Mouse (Mus musculus): ENCODE data around the gene Vps8. TPM values are rescaled to one million over a fixed set of nuclear protein-coding genes. Genes with fewer than 3 reads are reported as not detected.
A peak's percentile ranks its signal among the peaks of the same experiment; 100 is the strongest.

Vps8 gene
- total RNA-seq (2021), result 10 to 100 TPM; 56.7 to 56.8 TPM
- long read RNA-seq, experiment 1, full-length matches to known transcripts, result 52 of 79 reads
- long read RNA-seq, experiment 1, partial matches to known transcripts, result 6 of 79 reads
- long read RNA-seq, experiment 1, other reads (novel, unspliced or antisense), result 21 of 79 reads
- long read RNA-seq, experiment 2, full-length matches to known transcripts, result 45 of 76 reads
- long read RNA-seq, experiment 2, partial matches to known transcripts, result 7 of 76 reads
- long read RNA-seq, experiment 2, other reads (novel, unspliced or antisense), result 24 of 76 reads

- peak; percentile 23 for TF ChIP-seq CTCF (IDR thresholded peaks at IDR 0.05)
- Histone ChIP-seq H3K27ac (peak within 1 kb of the TSS; percentile 96), H3K4me3 (peak within 1 kb of the TSS; percentile 99)
- peak; percentile 91 to 92 for DNase-seq (ENCODE audit: extremely low spot score in 1 of 2, low spot score in 2 of 2)
- intact Hi-C loops (cut with DNase I), result no loop called here
Measured at GRCm38 (mm10) chr16:21422645-21423545, at the start of gene Vps8. TSS of gene Vps8 (plus strand) at chr16:21423118.

GRCm38 (mm10) chr16:21373316-21373960 lies 49.5 kb upstream of the Vps8 start:
- intact Hi-C loops (cut with DNase I), result no loop called here
- no peak for TF ChIP-seq CTCF (IDR thresholded peaks at IDR 0.05)
- peak in 1 of 2 experiments; percentile 40 for DNase-seq (ENCODE audit: extremely low spot score in 1 of 2, low spot score in 2 of 2)
- H3K4me3 ChIP-seq, result no peak overlapping the region
- peak overlapping the region; percentile 90 for H3K27ac ChIP-seq

DNA sequence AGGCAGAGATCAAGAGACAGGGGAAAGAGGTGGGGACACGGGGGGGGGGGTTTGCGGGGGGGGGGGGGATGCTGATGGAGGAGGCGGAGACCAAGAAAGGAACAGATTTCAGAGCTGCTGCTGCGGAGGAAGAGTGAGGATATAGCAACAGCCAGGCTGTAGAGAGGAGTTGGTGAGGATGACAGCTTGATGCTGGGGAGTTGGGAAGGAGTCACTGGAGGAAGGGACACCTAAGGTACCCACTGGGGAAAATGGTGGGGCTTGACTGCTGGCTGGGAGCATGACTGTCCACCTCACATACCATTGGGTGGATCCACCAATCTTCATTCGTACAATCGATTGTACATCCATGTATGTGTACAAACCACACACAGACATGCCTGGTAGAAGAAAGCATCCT lies 48.9 kb upstream of the Vps8 start:
- peak overlapping the region; percentile 90 for H3K27ac ChIP-seq
- no peak for DNase-seq (ENCODE audit: extremely low spot score in 1 of 2, low spot score in 2 of 2)
- no peak overlapping the region for H3K4me3 ChIP-seq
- intact Hi-C loops (cut with DNase I), result loop anchor here (1.0 to 2.0 kb wide), 2 partner anchors 21 to 41 kb away; no protein-coding TSS in a partner anchor
- TF ChIP-seq CTCF (IDR thresholded peaks at IDR 0.05), result no peak

GRCm38 (mm10) chr16:21375147-21375546 lies 47.8 kb upstream of the Vps8 start:
- no peak for TF ChIP-seq CTCF (IDR thresholded peaks at IDR 0.05)
- peak overlapping the region; percentile 85 for H3K27ac ChIP-seq
- DNase-seq (ENCODE audit: extremely low spot score in 1 of 2, low spot score in 2 of 2), result no peak
- no peak overlapping the region for H3K4me3 ChIP-seq
- intact Hi-C loops (cut with DNase I), result loop anchor here (2.0 kb wide), 1 partner anchor 22 kb away; no protein-coding TSS in a partner anchor

DNA sequence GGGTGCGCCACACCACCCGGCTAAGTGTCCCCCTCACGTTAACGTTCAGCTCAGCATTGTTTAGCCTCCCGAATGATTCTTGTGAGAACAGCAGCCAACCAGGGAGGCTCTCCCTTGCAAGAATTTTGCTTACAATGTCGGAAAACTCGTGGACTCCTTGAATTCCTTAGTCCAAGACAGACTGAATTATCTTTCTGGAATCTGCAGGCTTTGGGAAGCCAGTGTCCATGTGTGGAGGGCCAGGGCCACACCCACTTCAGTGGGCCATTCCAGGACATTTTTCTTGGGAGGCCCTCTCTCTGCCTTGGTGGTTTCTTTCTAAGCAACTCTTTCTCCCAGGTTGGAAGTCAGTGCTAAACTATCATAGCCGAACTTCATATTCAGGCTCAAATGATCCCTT lies 46.6 kb upstream of the Vps8 start:
- TF ChIP-seq CTCF (IDR thresholded peaks at IDR 0.05), result no peak
- DNase-seq (ENCODE audit: extremely low spot score in 1 of 2, low spot score in 2 of 2), result no peak
- H3K27ac ChIP-seq, result no peak overlapping the region
- intact Hi-C loops (cut with DNase I), result no loop called here
- H3K4me3 ChIP-seq, result no peak overlapping the region

DNA sequence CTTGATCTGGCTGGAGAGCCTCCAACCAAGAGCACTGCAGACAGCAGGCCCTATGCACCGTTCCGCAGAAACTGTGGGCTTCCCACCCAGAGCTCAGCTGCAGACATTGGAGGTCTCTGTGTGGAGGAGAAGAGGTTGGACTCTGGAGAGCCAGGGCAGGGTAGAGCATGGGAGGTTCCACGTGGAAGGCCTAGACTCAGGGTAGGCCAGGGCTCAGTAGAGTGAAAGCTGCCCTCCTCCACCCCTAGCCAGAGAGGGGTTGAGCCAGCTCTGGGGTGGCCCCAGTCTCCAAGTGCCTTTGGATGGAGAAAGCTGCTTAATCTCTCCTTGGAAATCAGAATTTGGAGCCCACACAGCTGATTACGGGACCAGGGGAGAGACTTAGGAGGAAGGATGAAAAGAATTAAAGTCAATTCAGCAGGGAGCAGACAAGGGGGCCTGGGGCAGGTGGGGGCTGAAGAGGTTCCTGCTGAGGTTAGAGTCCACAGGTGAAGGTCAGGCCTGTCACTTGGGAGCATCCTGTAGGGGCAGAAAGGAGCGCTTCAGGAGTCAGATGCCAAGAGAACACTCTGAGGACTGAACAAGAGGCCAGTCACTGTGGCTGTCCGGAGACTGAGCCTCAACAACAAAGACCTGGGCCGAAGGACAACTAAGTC lies 45.8 kb upstream of the Vps8 start:
- intact Hi-C loops (cut with DNase I), result no loop called here
- no peak for DNase-seq (ENCODE audit: extremely low spot score in 1 of 2, low spot score in 2 of 2)
- no peak for TF ChIP-seq CTCF (IDR thresholded peaks at IDR 0.05)
- Histone ChIP-seq H3K4me3 (no peak overlapping the region), H3K27ac (no peak overlapping the region)

- DNase-seq (ENCODE audit: extremely low spot score in 1 of 2, low spot score in 2 of 2), result no peak
- no peak for TF ChIP-seq CTCF (IDR thresholded peaks at IDR 0.05)
- H3K4me3 ChIP-seq, result no peak overlapping the region
- intact Hi-C loops (cut with DNase I), result no loop called here
- no peak overlapping the region for H3K27ac ChIP-seq
Measured at GRCm38 (mm10) chr16:21377605-21377968, 45.3 kb upstream of the Vps8 start.

DNA sequence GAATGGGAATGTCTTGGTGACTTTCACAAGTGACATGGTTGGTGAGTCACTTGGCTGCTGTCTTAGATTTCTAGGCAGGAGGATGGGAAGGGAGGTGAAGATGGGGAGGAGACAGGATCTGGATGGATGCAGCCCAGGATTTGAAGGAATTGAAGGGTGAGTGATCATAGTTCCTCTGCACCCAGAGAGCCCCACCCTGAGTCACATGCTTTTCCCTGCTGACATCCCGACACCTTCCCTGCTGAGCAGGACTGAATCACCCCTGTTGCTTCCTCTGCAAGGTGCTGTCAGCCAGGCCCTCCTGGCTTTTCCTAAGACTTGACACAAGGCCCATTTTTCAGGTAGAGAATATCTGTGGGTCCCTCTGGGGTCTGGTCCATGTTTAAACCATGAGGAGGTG lies 41.4 kb upstream of the Vps8 start:
- H3K4me3 ChIP-seq, result no peak overlapping the region
- intact Hi-C loops (cut with DNase I), result no loop called here
- no peak for DNase-seq (ENCODE audit: extremely low spot score in 1 of 2, low spot score in 2 of 2)
- no peak overlapping the region for H3K27ac ChIP-seq
- TF ChIP-seq CTCF (IDR thresholded peaks at IDR 0.05), result no peak

DNA sequence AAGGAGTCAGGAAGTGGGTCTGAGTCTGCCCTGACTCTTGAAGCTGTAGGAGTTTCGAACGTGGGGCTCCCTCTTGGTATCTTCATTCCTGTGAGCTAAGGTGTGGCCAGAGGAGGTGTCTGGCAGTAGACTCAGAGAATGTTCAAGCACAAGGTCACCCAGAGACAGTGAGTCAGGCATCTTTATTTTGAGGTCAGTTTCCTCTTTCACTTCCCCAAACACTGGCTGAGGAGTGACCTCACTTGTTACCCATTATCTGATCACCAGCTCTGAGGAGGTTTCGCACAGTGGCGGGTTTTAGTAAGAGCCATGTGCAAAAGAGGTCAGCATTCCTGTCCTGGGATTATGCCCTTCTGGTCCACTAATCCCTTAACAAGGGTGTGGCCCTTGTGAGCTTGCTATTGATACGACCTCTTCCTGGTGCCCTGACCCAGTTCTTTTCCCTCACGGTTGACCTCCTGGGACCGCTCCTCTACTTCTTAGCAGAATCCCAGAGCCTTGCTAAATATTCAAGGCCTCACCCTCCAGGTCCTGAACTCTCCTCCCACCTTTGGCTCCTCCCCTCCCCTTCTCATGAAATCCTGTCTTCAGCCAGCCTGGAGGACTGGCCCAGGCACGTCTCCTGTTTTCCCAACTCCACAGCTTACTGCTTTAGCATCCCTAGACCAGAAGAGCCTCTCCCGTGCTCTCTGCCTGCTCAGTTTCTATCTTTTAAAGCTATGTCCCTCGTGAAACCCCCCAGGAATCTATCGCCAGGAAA lies 40.6 kb upstream of the Vps8 start:
- Histone ChIP-seq H3K27ac (no peak overlapping the region), H3K4me3 (no peak overlapping the region)
- TF ChIP-seq CTCF (IDR thresholded peaks at IDR 0.05), result no peak
- no peak for DNase-seq (ENCODE audit: extremely low spot score in 1 of 2, low spot score in 2 of 2)
- intact Hi-C loops (cut with DNase I), result no loop called here

GRCm38 (mm10) chr16:21385926-21386881 lies 36.7 kb upstream of the Vps8 start:
- no peak for DNase-seq (ENCODE audit: extremely low spot score in 1 of 2, low spot score in 2 of 2)
- Histone ChIP-seq H3K27ac (no peak overlapping the region), H3K4me3 (no peak overlapping the region)
- no peak for TF ChIP-seq CTCF (IDR thresholded peaks at IDR 0.05)
- intact Hi-C loops (cut with DNase I), result no loop called here

All from left cerebral cortex, adult 2 months (tissue).